Mouse (Mus musculus) limb, embryonic 11.5 days (tissue): ENCODE results near the gene Cntn2. TPM values are rescaled to one million over a fixed set of nuclear protein-coding genes. Genes with fewer than 3 reads are reported as not detected.

Experiments used
- ATAC-seq: fragments of 200-750 bp; cut with Nextera tagmentation; 2 replicates; pipeline ENCODE4 v1.8.0; 2017; ENCODE audit warnings: low read depth; ENCODE audit not compliant: insufficient number of reproducible peaks, low FRiP score, low TSS enrichment
- DNase-seq: peaks from one replicate; pipeline ENCODE4 v3.0.0-alpha.2; 2015; ENCODE audit warnings: low spot score
- H3K27ac ChIP-seq: fragments of 300-500 bp; sonication (generic); replicated peaks from 2 replicates; pipeline ENCODE4 v1.5.1; 2014; ENCODE audit warnings: low read depth, mild to moderate bottlenecking, low read length
- H3K27me3 ChIP-seq: fragments of 300-500 bp; sonication (generic); 2 replicates; pipeline ENCODE4 v1.6.1; 2014; ENCODE audit warnings: mild to moderate bottlenecking, low read length, mixed read lengths; ENCODE audit not compliant: control insufficient read depth, insufficient read depth
- H3K36me3 ChIP-seq: fragments of 300-500 bp; sonication (generic); 2 replicates; pipeline ENCODE4 v1.6.1; 2014; ENCODE audit warnings: mild to moderate bottlenecking, low read length, moderate library complexity, mixed read lengths; ENCODE audit not compliant: control insufficient read depth, insufficient read depth
- H3K4me1 ChIP-seq: fragments of 300-500 bp; sonication (generic); 2 replicates; pipeline ENCODE4 v1.6.1; 2014; ENCODE audit warnings: low read length, mixed read lengths; ENCODE audit not compliant: control insufficient read depth, insufficient read depth
- H3K4me2 ChIP-seq: fragments of 300-500 bp; sonication (generic); 2 replicates; pipeline ENCODE4 v1.6.1; 2014; ENCODE audit warnings: low read depth, mild to moderate bottlenecking, moderate library complexity; ENCODE audit not compliant: severe bottlenecking
- H3K4me3 ChIP-seq: fragments of 300-500 bp; sonication (generic); 2 replicates; pipeline ENCODE4 v1.5.1; 2014; ENCODE audit warnings: low read depth, low read length
- H3K9ac ChIP-seq: fragments of 300-500 bp; sonication (generic); 2 replicates; pipeline ENCODE4 v1.6.1; 2014; ENCODE audit warnings: mild to moderate bottlenecking, low read length
- H3K9me3 ChIP-seq: fragments of 300-500 bp; sonication (generic); 2 replicates; pipeline ENCODE4 v1.6.1; 2016; ENCODE audit warnings: low read length; ENCODE audit not compliant: control insufficient read depth
- WGBS: fragments of 180-500 bp; shearing (Covaris S2); extraction: QIAGEN DNeasy Blood & Tissue Kit; methylation state at CpG from one replicate; pipeline ENCODE4 v1.1.7; 2014; 5-methylcytosine and 5-hydroxymethylcytosine counted together
- polyA plus RNA-seq: library from polyadenylated mRNA; unstranded; fragments of >200 nt; fragmentation: Nextera tagmentation; extraction: Ambion mirVana; gene quantifications from 2 replicates; pipeline ENCODE4 v1.2.1, GENCODE M21; 2014

Gene Cntn2
- polyA plus RNA-seq, 1 experiment from 2014 or later: 0.52 TPM

DNA sequence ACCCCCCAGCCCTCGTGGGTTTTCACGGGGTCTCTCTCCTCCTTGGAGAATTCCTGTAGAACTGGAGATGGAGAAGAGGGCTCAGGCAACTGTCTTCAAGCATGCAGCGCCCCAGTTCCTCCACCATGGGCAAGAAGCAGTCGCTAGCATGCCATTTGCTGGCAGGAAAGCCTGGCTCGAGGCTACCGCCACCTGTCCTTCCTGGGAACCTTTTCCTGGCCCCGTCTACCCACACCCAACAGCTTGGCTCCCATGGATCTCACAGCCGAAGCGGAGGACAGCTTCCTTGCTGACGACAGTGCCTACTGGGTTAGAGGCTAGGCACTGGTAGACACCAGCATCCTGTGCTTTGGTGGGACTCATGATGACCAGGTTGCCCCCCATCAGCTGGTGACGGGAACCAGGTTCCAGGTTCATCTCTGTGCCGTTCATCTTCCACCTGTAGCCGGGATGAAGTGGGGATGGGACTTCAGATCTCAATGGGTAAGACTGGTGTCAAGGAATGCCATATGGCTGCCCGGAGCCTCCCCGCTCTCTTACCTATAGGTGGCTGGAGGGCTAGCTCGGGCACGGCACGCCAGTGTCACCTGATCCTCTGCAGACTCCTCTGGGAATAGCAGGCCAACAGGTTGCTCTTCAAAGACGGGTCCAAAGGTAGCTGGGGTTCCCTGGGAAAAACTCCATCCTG, 14.3 kb downstream of the Cntn2 start:
- H3K9ac ChIP-seq: no peak overlapping the region
- 0 out of 2 replicates have a peak, but pooled peaks cover 4% of the 10 kb centered on the region for H3K27me3 ChIP-seq
- ATAC-seq (no peak), DNase-seq (no peak)
- no peaks in the 10 kb centered on the region for H3K36me3 ChIP-seq
- 91% methylated on average over 19 of the region's 19 CpGs for WGBS
- H3K9me3 ChIP-seq: no peaks in the 10 kb centered on the region
- no peak overlapping the region for H3K27ac ChIP-seq
- no peak overlapping the region for H3K4me2 ChIP-seq
- H3K4me1 ChIP-seq: peaks cover 21% of the 10 kb centered on the region
- H3K4me3 ChIP-seq: no peak overlapping the region

DNA sequence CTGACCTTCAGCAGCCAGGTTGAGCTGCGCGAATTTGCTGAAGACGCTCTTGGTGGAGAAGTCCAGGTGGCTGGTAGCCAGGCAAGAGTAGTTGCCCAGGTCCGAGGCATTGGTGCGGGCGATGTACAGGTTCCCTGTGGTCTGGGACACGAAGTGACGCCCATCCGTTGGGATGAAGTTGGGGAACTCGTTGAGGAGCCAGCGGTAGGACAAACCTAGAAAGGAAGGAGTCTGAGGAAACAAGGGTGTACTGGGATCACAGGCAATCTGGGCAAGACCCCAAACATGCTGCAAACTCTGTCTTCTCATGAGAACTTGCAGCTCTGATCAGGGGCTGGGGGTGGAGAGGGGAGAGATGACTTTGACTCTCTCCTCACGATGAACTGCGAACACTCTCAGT, 15.0 kb downstream of the Cntn2 start:
- Histone ChIP-seq H3K9ac (no peak overlapping the region), H3K9me3 (no peaks in the 10 kb centered on the region), H3K27me3 (0 out of 2 replicates have a peak, but pooled peaks cover 4% of the 10 kb centered on the region), H3K4me1 (peaks cover 14% of the 10 kb centered on the region), H3K27ac (no peak overlapping the region), H3K36me3 (no peaks in the 10 kb centered on the region), H3K4me3 (no peak overlapping the region), H3K4me2 (no peak overlapping the region)
- DNase-seq (no peak), ATAC-seq (no peak)
- WGBS: 95% methylated on average over 13 of the region's 13 CpGs

DNA sequence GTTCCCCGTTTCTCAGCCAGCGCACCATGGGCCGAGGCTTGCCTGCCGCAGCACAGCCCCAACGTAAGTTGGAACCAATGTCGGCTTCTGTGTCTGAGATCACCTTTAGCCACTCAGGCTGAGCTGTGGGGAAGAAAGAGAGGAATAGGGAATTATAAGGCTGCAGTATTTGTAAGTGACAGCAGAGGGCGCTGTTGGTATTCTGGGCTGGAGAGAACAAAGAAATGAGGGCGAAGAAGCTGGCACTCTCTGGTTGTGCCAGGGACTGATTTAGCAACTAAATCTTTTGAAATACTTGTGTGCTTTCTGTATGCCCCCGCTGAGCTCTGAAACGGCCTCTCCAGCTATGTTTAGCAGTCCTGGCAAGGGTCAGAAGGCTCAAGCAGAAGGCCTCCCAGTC, 17.2 kb downstream of the Cntn2 start:
- Histone ChIP-seq H3K4me2 (no peak overlapping the region), H3K36me3 (no peaks in the 10 kb centered on the region), H3K27me3 (0 out of 2 replicates have a peak, but pooled peaks cover 4% of the 10 kb centered on the region), H3K27ac (no peak overlapping the region; the same call in 1 of the 2 replicates), H3K9ac (peak overlapping the region; percentile 49), H3K4me1 (peaks cover 8% of the 10 kb centered on the region), H3K9me3 (no peaks in the 10 kb centered on the region), H3K4me3 (no peak overlapping the region)
- WGBS: 8% methylated on average over 10 of the region's 10 CpGs
- DNase-seq: peak; percentile 91
- no peak for ATAC-seq

- no peak overlapping the region for H3K9ac ChIP-seq
- H3K4me1 ChIP-seq: no peaks in the 10 kb centered on the region
- 0 out of 2 replicates have a peak, but pooled peaks cover 4% of the 10 kb centered on the region for H3K27me3 ChIP-seq
- no peak for ATAC-seq
- WGBS: 33% methylated on average over 4 of the region's 4 CpGs
- H3K36me3 ChIP-seq: no peaks in the 10 kb centered on the region
- no peak overlapping the region for H3K4me3 ChIP-seq
- DNase-seq: peak; percentile 61
- no peak overlapping the region for H3K27ac ChIP-seq
- no peaks in the 10 kb centered on the region for H3K9me3 ChIP-seq
- H3K4me2 ChIP-seq: no peak overlapping the region
Observed at GRCm38 (mm10) chr1:132523920-132524319, 19.1 kb downstream of the Cntn2 start.

DNA sequence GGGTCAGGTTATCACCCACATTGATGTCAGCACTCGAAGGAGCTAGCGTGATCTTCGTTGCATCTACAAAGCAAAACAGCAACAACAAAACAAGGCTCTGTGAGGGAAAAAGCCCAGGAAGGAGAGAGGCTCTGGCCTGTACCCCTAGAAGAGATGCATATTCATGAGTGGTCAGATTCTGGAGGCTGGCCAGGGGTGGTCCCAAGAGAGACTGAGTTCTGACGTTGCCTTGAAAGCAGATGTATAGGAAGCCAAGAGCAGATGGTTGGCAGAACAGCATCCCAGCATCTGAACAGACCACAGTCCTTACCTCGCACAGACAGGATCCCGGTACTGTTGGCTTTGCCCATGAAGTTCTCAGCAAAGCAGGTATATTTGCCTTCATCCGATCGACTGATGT, 20.0 kb downstream of the Cntn2 start:
- H3K27me3 ChIP-seq: 0 out of 2 replicates have a peak, but pooled peaks cover 4% of the 10 kb centered on the region
- no peak for ATAC-seq
- WGBS: 90% methylated on average over 8 of the region's 8 CpGs

GRCm38 (mm10) chr1:132520764-132521163, 22.3 kb downstream of the Cntn2 start:
- H3K4me2 ChIP-seq: no peak overlapping the region
- H3K4me1 ChIP-seq: no peaks in the 10 kb centered on the region
- ATAC-seq (no peak), DNase-seq (peak; percentile 67)
- H3K36me3 ChIP-seq: no peaks in the 10 kb centered on the region
- H3K27ac ChIP-seq: no peak overlapping the region
- WGBS: 13% methylated on average over 3 of the region's 6 CpGs
- H3K27me3 ChIP-seq: 0 out of 2 replicates have a peak, but pooled peaks cover 4% of the 10 kb centered on the region
- H3K9ac ChIP-seq: no peak overlapping the region
- H3K9me3 ChIP-seq: no peaks in the 10 kb centered on the region
- H3K4me3 ChIP-seq: no peak overlapping the region

More for the DNA sequence above, 20.0 kb downstream of the Cntn2 start:
- Histone ChIP-seq H3K4me3 (no peak overlapping the region), H3K36me3 (no peaks in the 10 kb centered on the region), H3K27ac (no peak overlapping the region), H3K4me2 (no peak overlapping the region), H3K9me3 (no peaks in the 10 kb centered on the region), H3K4me1 (no peaks in the 10 kb centered on the region), H3K9ac (no peak overlapping the region)
- no peak for DNase-seq

DNA sequence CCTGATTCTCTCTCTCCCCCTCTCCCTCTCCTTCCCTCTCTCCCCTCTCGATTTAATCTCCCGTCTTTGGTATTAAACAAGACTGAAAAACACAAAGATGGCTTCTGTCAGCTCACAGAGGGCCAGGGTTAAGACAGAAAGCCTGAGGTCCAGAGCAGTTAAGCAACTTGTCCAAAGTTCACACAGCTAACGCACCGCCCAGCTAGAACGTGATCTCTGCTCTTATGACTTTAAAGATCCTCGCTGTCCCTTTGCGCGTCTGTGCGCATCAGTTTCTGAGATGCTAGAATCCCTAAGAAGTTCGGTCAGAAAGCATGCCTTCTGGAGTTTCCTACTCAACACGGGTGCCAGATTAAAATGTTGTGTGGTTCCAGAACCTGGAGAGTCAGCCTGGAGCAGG, 23.3 kb downstream of the Cntn2 start:
- no peak overlapping the region for H3K9ac ChIP-seq
- ATAC-seq (no peak), DNase-seq (no peak)
- no peaks in the 10 kb centered on the region for H3K4me1 ChIP-seq
- no peak overlapping the region for H3K27ac ChIP-seq
- H3K9me3 ChIP-seq: no peaks in the 10 kb centered on the region
- WGBS: 91% methylated on average over 11 of the region's 11 CpGs
- H3K4me3 ChIP-seq: no peak overlapping the region
- H3K36me3 ChIP-seq: no peaks in the 10 kb centered on the region
- no peaks in the 10 kb centered on the region for H3K27me3 ChIP-seq
- H3K4me2 ChIP-seq: no peak overlapping the region

- H3K36me3 ChIP-seq: no peaks in the 10 kb centered on the region
Observed at GRCm38 (mm10) chr1:132518621-132519020, 24.4 kb downstream of the Cntn2 start.

More at GRCm38 (mm10) chr1:132518621-132519020, 24.4 kb downstream of the Cntn2 start:
- Histone ChIP-seq H3K4me3 (no peak overlapping the region), H3K4me1 (no peaks in the 10 kb centered on the region), H3K4me2 (no peak overlapping the region), H3K9ac (no peak overlapping the region), H3K27ac (no peak overlapping the region), H3K9me3 (no peaks in the 10 kb centered on the region), H3K27me3 (no peaks in the 10 kb centered on the region)
- ATAC-seq (no peak), DNase-seq (no peak)
- 87% methylated on average over 18 of the region's 18 CpGs for WGBS
